Comparison of ENCODE assay signal across 8 mouse cellular contexts in genomic region chr1:189627976-189628768, GRCm38 (mm10). TPM values are rescaled to one million over a fixed set of nuclear protein-coding genes. Genes with fewer than 3 reads are reported as not detected.
DNase-seq lines count a peak whose midpoint lies in the region; ATAC-seq lines count a peak whose summit lies in the region.

No protein-coding gene starts in this region.

- peak; percentile 32 to 54 for DNase-seq in left cerebral cortex, adult 18-20 months (ENCODE audit: low spot score in 2 of 2)
- no peak for DNase-seq in left cerebral cortex, adult 11 months (ENCODE audit: low spot score)
- peak; percentile 46 for DNase-seq in WW6 (ENCODE audit: low read depth, low spot score)
- DNase-seq in embryo, embryonic 11.5 days (ENCODE audit: low read depth, low spot score) = peak; percentile 54
- DNase-seq in heart, postnatal 4 days = peak; percentile 74
- peak; percentile 71 to 78 for DNase-seq in left cerebral cortex, postnatal 14 days (ENCODE audit: low spot score in 2 of 2)
- peak; percentile 74 for DNase-seq in thymus, postnatal 25 days

- H3K4me3 ChIP-seq in neural tube, embryonic 13.5 days = no peak overlapping the region

- no peak overlapping the region for H3K4me2 ChIP-seq in neural tube, embryonic 13.5 days

- no peaks in the 10 kb centered on the region for H3K27me3 ChIP-seq in neural tube, embryonic 13.5 days

- H3K36me3 ChIP-seq in neural tube, embryonic 13.5 days = no peaks in the 10 kb centered on the region

- WGBS in neural tube, embryonic 13.5 days = 68% methylated on average over 9 of the region's 9 CpGs

- H3K27ac ChIP-seq in neural tube, embryonic 13.5 days (replicated peaks) = no peak overlapping the region

- intact Hi-C loops in left cerebral cortex, postnatal 14 days (cut with DNase I) = loop anchor here (2.0 kb wide), 1 partner anchor 601 kb away; no protein-coding TSS in a partner anchor

- H3K9ac ChIP-seq in neural tube, embryonic 13.5 days = no peak overlapping the region

- H3K4me1 ChIP-seq in neural tube, embryonic 13.5 days (replicated peaks) = no peaks in the 10 kb centered on the region

- peak; percentile 19; the same call in 1 of the 2 replicates for ATAC-seq in neural tube, embryonic 13.5 days (ENCODE audit: low read depth)

- H3K9me3 ChIP-seq in neural tube, embryonic 13.5 days = no peaks in the 10 kb centered on the region

RNA-seq across cellular contexts. Expression of gene Cenpf, which starts 59.7 kb away (rescaled TPM):
- under 1 TPM; 0.09 to 0.46 TPM for total RNA-seq in left cerebral cortex, adult 18-20 months (2021)
- total RNA-seq in heart, postnatal 4 days (2021) = 10 to 100 TPM; 49.5 to 65.6 TPM
- 1 to 10 TPM; 1.4 to 1.6 TPM for total RNA-seq in left cerebral cortex, postnatal 14 days (2021)
- 18.1 and 27.6 TPM in 2 replicates for polyA plus RNA-seq in neural tube, embryonic 13.5 days (2015; fragmentation: Nextera tagmentation; extraction: Ambion mirVana)

Comparison
In these comparisons a context has a peak if more than half of its experiments do, and no peak if none do; other contexts are left out.
1. RNA of gene Cenpf, which starts 59.7 kb away (total RNA-seq): 49.5 to 65.6 TPM in heart, postnatal 4 days; 1.4 to 1.6 TPM in left cerebral cortex, postnatal 14 days and 0.09 to 0.46 TPM in left cerebral cortex, adult 18-20 months; every median in the first group is over 10 times any median in the second.